Mouse (Mus musculus): ENCODE measurements at regions not wholly inside any gene's neighbourhood (a gene's known extent, or its start where the extent isn't known, plus 50 kb on each side); places are given as distances from the start of the nearest gene placed in this dataset.

- no peak for DNase-seq (ENCODE audit: low read depth, low spot score)
Measured at GRCm38 (mm10) chr12:68242683-68243082, 916.3 kb downstream of the Rps29 start.

- DNase-seq (ENCODE audit: low read depth, low spot score), result no peak
Measured at GRCm38 (mm10) chr12:68231803-68232202, 927.2 kb downstream of the Rps29 start.

GRCm38 (mm10) chr12:68217091-68217490, 941.9 kb downstream of the Rps29 start:
- DNase-seq (ENCODE audit: low read depth, low spot score), result no peak

GRCm38 (mm10) chr12:68208302-68208701, 950.7 kb downstream of the Rps29 start:
- DNase-seq (ENCODE audit: low read depth, low spot score), result no peak

- no peak for DNase-seq (ENCODE audit: low read depth, low spot score)
Measured at GRCm38 (mm10) chr12:68183858-68184257, 961.5 kb upstream of the Mdga2 start.

- no peak for DNase-seq (ENCODE audit: low read depth, low spot score)
Measured at GRCm38 (mm10) chr12:68161317-68161716, 939.0 kb upstream of the Mdga2 start.

GRCm38 (mm10) chr12:68148066-68148465, 925.7 kb upstream of the Mdga2 start:
- peak; percentile 32 for DNase-seq (ENCODE audit: low read depth, low spot score)

GRCm38 (mm10) chr12:68139831-68140230, 917.5 kb upstream of the Mdga2 start:
- DNase-seq (ENCODE audit: low read depth, low spot score), result no peak

GRCm38 (mm10) chr12:68131776-68132175, 909.4 kb upstream of the Mdga2 start:
- peak; percentile 43 for DNase-seq (ENCODE audit: low read depth, low spot score)

GRCm38 (mm10) chr12:68115762-68116161, 893.4 kb upstream of the Mdga2 start:
- DNase-seq (ENCODE audit: low read depth, low spot score), result no peak

Data from ES-CJ7 (cell line).